Mouse (Mus musculus) frontal cortex, postnatal 10 days (tissue): ENCODE results near the gene Usp48.

Experiments
- DNase-seq, 2 experiments: peaks; one replicate each; pipeline ENCODE4 v3.0.0; 2022; ENCODE audit warnings: low spot score in 2 of 2, mixed read lengths in 1 of 2

Usp48 gene

DNA sequence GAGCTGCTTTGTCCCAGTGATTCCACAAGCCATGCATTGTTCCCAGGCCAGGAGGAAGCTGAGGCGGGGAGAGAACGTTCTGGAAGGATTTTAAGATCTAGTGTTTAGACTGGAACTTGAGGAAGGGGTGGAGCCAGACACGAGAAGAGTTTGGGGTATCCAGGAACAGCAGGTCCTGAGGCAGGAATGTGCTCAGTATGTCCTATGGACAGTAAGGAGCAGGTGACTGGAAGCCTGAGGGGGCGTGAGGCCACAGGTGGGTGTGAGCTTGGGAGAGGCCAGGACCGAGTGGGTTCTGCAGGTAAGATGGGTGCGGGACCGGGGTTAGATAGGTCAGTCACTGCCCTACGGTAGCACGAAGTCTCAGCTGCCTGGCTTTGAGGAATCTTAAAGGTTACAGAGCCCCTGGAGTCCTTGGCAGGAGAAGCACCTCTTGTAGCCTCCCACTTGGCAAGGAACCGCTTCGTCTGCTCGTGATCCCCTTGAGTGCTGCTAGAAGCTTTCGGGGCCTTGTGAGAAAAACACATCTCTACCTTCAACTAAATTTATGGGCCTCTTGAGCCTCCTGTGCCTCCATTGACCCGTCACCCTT, 93.8 kb downstream of the Usp48 start:
- no peak for DNase-seq

GRCm38 (mm10) chr4:137692107-137692902, 98.8 kb downstream of the Usp48 start:
- DNase-seq, result no peak

- DNase-seq, result no peak
These were observed 101.7 kb downstream of the Usp48 start for GRCm38 (mm10) chr4:137695300-137695699.

- DNase-seq, result no peak
These were observed 102.3 kb downstream of the Usp48 start for GRCm38 (mm10) chr4:137695900-137696299.

DNA sequence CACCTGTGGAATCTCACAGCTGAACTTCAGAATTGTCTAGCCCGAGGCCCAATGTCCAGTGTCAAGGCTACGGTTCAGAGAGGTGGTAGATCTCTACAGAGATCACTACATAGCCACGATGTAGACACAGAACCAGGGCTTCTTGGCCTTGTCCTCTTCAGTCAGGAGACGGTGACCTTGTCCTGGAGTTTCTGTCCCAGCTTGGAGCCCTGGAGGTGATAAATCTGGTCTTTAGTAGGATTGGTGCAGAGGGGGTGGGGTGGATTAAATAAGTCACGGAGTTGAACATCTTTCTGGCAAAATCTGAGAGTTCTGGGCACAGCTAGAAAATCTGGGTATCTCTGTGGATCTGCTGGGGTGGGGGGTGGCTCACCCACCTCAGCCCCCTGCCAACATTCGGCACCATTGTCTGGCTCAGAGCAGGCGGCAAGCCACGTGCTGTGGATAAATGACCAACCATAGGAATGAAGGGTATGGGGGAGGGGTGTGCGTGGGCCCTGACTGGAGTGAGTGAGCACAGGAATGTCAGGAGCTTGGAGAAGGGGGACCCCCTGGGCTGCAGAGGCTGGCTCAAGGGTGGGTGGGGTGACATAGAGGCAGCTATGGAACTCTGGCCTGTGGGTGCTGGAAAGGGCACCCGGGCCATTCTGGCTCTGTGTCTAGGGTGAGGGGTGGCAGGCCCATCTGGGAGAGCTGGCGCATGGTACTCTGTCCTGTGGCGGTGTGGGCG, 103.8 kb downstream of the Usp48 start:
- DNase-seq, result no peak

DNA sequence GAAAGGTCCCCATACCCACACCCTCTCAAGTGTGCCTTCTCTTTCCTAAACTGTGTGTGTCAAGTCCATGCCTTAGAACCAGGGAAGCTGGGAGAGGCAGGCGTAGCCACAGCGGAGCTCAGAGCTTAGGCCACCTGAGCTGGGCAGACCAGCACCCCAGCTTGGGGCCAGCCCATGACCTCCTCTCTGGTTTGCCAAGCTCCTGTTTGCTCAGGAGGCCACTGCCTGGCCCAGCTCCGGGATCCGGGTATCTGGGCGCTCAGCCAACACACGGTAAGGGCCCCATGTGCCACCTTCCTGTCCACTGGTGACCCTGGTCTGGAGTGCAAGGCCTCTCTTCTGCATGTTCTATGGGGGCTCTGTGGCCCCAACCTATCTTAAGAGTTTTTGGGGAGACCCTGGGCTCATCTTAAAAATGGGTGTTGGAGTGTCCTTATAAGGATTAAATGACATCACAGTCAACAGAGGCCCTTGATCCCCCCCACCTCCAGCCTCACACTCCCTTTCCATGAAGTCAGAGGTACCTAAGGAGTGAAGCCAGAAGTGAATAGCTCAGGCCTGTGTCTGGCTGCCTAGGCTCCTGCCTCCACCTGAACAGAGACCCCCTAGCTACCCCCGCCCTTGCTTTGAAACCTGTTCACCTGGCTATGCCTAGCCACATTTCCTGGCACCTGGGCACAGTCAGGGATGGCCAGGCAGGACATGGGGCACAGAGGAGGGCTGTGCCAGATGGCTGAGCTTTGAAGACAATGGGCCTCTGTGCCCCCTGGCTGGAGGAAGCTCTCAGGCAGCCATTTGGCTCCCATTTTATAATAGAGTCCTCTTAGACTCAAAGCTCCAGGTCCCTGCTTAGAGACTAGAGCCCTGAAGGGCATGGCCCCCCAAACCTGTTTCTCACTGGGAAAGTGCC, 104.8 kb downstream of the Usp48 start:
- no peak for DNase-seq

GRCm38 (mm10) chr4:137699264-137700211, 106.0 kb downstream of the Usp48 start:
- DNase-seq, result no peak

- DNase-seq, result no peak
These were observed 107.4 kb downstream of the Usp48 start for GRCm38 (mm10) chr4:137700960-137701359.

- DNase-seq, result no peak
These were observed 109.5 kb downstream of the Usp48 start for GRCm38 (mm10) chr4:137703077-137703476.

- DNase-seq, result no peak
These were observed 111.0 kb downstream of the Usp48 start for GRCm38 (mm10) chr4:137704561-137704960.

GRCm38 (mm10) chr4:137705379-137705778, 111.8 kb downstream of the Usp48 start:
- no peak for DNase-seq

DNA sequence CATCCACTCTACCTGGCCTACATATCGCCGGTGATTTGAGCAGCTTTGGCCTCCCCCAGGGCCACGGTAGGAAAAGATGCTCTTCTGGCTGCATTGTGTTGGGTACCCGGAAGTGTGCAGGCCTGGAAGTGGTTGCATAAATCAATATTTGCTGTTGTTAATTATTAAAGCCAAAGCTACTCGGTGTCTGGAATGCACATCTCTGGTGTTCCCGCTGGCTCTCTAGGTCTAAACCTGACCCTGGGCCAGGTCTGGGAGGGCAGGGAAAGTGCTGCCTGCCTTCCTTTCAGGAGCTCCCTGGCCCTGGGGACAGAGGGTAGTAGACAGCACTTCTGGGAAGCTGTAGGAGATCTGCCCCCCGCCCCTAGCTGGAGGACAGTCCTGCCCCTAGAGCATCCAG, 113.0 kb downstream of the Usp48 start:
- DNase-seq, result no peak

DNA sequence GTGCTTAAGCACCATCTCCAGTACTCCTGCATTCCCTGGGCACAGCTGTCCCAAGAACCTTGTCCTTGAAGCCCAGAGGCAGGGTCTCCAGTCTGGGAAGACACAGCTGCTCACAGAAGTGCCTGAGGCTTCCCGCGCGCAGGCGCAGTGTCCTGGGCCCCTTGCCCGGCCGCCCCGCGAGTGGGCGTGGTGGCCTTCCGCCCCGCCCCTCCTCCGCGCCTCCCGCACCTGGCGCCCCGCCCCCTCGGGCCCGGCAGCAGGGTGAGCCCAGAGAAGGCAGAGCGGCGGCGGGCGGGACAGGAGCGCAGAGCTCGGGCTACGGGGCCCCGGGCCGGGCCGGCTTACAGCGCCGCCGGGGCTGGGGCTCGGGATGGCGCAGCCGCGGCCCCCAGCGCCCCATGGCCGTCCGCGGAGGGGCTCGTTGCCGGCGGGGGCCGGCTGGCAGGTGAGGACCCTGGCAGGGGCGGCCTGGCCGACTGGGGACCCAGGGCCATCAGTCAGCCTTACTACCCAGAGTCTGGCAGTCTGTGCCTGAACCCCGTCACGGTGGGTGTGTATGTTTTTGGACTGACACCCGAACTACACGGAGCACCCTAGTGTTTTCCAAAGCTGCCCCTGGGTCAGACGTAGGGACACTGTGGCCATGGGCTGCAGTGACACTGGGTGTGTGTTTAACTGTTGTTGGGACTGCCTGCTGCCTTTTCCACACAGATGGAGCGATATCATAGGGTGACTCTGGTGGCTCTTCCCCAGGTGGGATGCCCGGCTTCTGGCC, 113.8 kb downstream of the Usp48 start:
- DNase-seq, result peak in 1 of 2 experiments; percentile 73
